Mouse (Mus musculus) thymus, postnatal 4 days (tissue): Measurements from ENCODE around the gene Gm597.

Experiments
- DNase-seq: peaks from one replicate; pipeline ENCODE4 v3.0.0; 2021

Gm597 gene

GRCm38 (mm10) chr1:28780152-28780551, at the start of gene Gm597:
TSS of gene Gm597 (minus strand) at chr1:28780252.
- no peak for DNase-seq

- no peak for DNase-seq
Measured at GRCm38 (mm10) chr1:28807689-28808088, 27.6 kb upstream of the Gm597 start.

- no peak for DNase-seq
Measured at GRCm38 (mm10) chr1:28806618-28807017, 26.6 kb upstream of the Gm597 start.

GRCm38 (mm10) chr1:28800881-28801280, 20.8 kb upstream of the Gm597 start:
- no peak for DNase-seq
